Mouse (Mus musculus) liver, adult 2 months (tissue): ENCODE results near the gene Spata6. TPM values are rescaled to one million over a fixed set of nuclear protein-coding genes. Genes with fewer than 3 reads are reported as not detected.
A peak's percentile ranks its signal among the peaks of the same experiment; 100 is the strongest.

Source experiments
- DNase-seq: peaks from one replicate; pipeline ENCODE4 v3.0.0-alpha.2; 2011; ENCODE audit warnings: low read depth, low spot score; ENCODE audit errors: extremely low read depth
- H3K27ac ChIP-seq: fragments of 200-500 bp; replicated peaks from 2 replicates; pipeline ENCODE4 v1.5.1; 2012; ENCODE audit warnings: low read depth, mild to moderate bottlenecking, control low read depth, inconsistent platforms, low read length; ENCODE audit not compliant: insufficient read depth
- H3K27me3 ChIP-seq: fragments of 200-500 bp; 2 replicates; pipeline ENCODE4 v1.6.1; 2012; ENCODE audit warnings: mild to moderate bottlenecking, moderate library complexity, low read length, inconsistent platforms; ENCODE audit not compliant: control insufficient read depth, insufficient read depth
- H3K36me3 ChIP-seq: fragments of 200-500 bp; 2 replicates; pipeline ENCODE4 v1.6.1; 2012; ENCODE audit warnings: low read length, inconsistent platforms; ENCODE audit not compliant: control insufficient read depth, insufficient read depth
- H3K4me1 ChIP-seq: fragments of 200-500 bp; 2 replicates; pipeline ENCODE4 v1.6.1; 2011; ENCODE audit warnings: low read length; ENCODE audit not compliant: control insufficient read depth, insufficient read depth
- H3K4me3 ChIP-seq: fragments of 200-500 bp; 2 replicates; pipeline ENCODE4 v1.5.1; 2011; ENCODE audit warnings: low read depth, mild to moderate bottlenecking, control low read depth, low read length, moderate library complexity; ENCODE audit not compliant: insufficient read depth
- H3K79me2 ChIP-seq: fragments of 200-500 bp; 2 replicates; pipeline ENCODE4 v1.6.1; 2012; ENCODE audit warnings: inconsistent platforms, mild to moderate bottlenecking, low read length, moderate library complexity; ENCODE audit not compliant: control insufficient read depth, insufficient read depth
- H3K9ac ChIP-seq: fragments of 200-500 bp; 2 replicates; pipeline ENCODE4 v1.6.1; 2012; ENCODE audit warnings: low read depth, mild to moderate bottlenecking, control low read depth, inconsistent platforms, low read length
- CTCF ChIP-seq: fragments of 200-500 bp; IDR thresholded peaks from 2 replicates; pipeline ENCODE4 v1.5.1; 2011; ENCODE audit warnings: low read depth, low read length, control low read depth
- POLR2A ChIP-seq: fragments of 200-500 bp; IDR thresholded peaks from 2 replicates; pipeline ENCODE4 v1.6.1; 2011; ENCODE audit warnings: low read length, control low read depth; ENCODE audit not compliant: insufficient read depth; ENCODE audit errors: extremely low read depth
- WGBS: fragments of 180-500 bp; shearing (Covaris S2); methylation state at CpG from one replicate; pipeline ENCODE4 v1.1.7; 2018; 5-methylcytosine and 5-hydroxymethylcytosine counted together
- polyA plus RNA-seq: library from polyadenylated mRNA; depleted of rRNA; stranded (reverse); fragments of >200 nt; gene quantifications from 2 replicates; pipeline ENCODE4 v1.2.3, GENCODE M21; 2012
- total RNA-seq: library from RNA; depleted of rRNA; stranded (reverse); fragments of >200 nt; gene quantifications from 2 replicates; pipeline ENCODE4 v1.2.3, GENCODE M21; 2014

Spata6 gene
- total and polyA plus RNA-seq, 2 experiments: 1.8 to 2.5 TPM

DNA sequence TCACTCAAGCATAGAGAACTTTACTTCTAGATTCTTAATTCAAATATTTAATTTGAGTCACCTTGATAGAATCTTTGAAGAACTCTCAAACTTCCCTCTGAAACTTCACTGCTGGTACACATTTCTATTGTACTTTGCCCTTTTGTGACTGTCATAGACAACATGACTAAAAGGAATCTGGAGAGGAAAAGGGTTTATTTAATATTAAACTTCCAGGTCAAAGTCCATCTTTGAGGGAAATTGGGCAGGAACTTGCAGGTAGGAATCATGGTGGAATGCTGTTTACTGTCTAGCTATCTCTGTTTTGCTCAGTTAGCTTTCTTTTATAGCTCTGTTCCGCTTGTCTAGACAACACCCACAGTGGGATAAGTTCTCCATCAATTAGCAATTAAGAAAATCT, 17.8 kb downstream of the Spata6 start:
- H3K4me1 ChIP-seq: no peaks in the 10 kb centered on the region
- H3K27ac ChIP-seq: no peak overlapping the region
- peak; percentile 13 for DNase-seq
- H3K36me3 ChIP-seq: no peaks in the 10 kb centered on the region
- TF ChIP-seq CTCF: no peak
- no peak for TF ChIP-seq POLR2A
- no peaks in the 10 kb centered on the region for H3K79me2 ChIP-seq
- no peak overlapping the region for H3K4me3 ChIP-seq
- no peaks in the 10 kb centered on the region for H3K27me3 ChIP-seq
- H3K9ac ChIP-seq: no peak overlapping the region
- 97% methylated on average over 1 of the region's 1 CpGs for WGBS

- H3K27ac ChIP-seq: no peak overlapping the region
- H3K4me3 ChIP-seq: no peak overlapping the region
- no peaks in the 10 kb centered on the region for H3K27me3 ChIP-seq
- no peak for TF ChIP-seq CTCF
- TF ChIP-seq POLR2A: no peak
- DNase-seq: no peak
- 73% methylated on average over 4 of the region's 4 CpGs for WGBS
- H3K36me3 ChIP-seq: no peaks in the 10 kb centered on the region
- no peaks in the 10 kb centered on the region for H3K79me2 ChIP-seq
- H3K4me1 ChIP-seq: no peaks in the 10 kb centered on the region
- no peak overlapping the region for H3K9ac ChIP-seq
Observed at GRCm38 (mm10) chr4:111780533-111780932, 60.7 kb downstream of the Spata6 start.

DNA sequence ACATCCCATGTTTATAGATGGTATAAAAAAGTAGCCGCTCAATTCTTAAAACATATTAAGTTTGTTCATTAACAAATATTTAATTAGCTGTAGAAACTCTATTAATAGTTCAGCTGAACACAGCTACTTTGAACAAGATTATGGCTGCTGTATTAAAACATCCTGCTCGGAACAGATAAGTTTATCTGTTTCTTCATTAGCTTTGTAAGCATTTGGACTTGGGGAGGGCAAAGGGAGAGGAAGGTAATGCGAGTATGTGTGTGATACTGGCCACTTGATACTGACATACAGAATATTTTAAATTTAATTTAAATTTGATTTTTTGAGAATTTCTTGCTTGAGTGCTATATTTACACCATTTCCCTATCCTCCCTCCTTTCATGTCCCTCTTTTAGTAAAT, 80.1 kb downstream of the Spata6 start:
- no peak for DNase-seq
- Histone ChIP-seq H3K27ac (no peak overlapping the region), H3K36me3 (no peaks in the 10 kb centered on the region), H3K4me3 (no peak overlapping the region), H3K4me1 (no peaks in the 10 kb centered on the region), H3K9ac (no peak overlapping the region), H3K79me2 (no peaks in the 10 kb centered on the region), H3K27me3 (no peaks in the 10 kb centered on the region)
- WGBS: 72% methylated on average over 3 of the region's 3 CpGs
- TF ChIP-seq CTCF: no peak
- TF ChIP-seq POLR2A: no peak

- H3K9ac ChIP-seq: no peak overlapping the region
- TF ChIP-seq CTCF (no peak), POLR2A (no peak)
- no peaks in the 10 kb centered on the region for H3K79me2 ChIP-seq
- H3K27me3 ChIP-seq: no peaks in the 10 kb centered on the region
- H3K4me3 ChIP-seq: no peak overlapping the region
- WGBS: 86% methylated on average over 2 of the region's 2 CpGs
- DNase-seq: no peak
- H3K27ac ChIP-seq: no peak overlapping the region
- H3K4me1 ChIP-seq: no peaks in the 10 kb centered on the region
- no peaks in the 10 kb centered on the region for H3K36me3 ChIP-seq
Observed at GRCm38 (mm10) chr4:111803164-111803563, 83.4 kb downstream of the Spata6 start.

DNA sequence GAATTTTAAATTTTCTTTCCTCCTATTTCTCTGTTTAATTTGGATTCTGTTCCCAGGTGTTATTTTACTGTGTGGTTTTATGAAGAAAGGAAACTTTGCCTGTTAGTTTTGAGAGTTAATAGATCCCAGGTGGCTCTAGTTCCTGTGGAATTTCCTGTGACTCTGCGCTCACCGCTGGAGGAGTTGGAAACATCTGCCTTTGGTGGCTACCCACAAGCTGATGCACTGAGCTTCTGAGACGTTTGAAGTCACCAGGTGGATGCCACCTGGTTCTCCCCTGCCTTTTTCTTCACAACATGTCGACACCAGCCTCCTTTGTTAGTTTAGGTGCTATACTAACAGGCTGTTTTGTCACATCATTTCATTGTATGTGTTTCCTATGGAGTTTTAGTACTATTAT, 97.7 kb downstream of the Spata6 start:
- no peak for TF ChIP-seq POLR2A
- no peak for TF ChIP-seq CTCF
- H3K4me3 ChIP-seq: no peak overlapping the region
- WGBS: 59% methylated on average over 4 of the region's 4 CpGs
- H3K9ac ChIP-seq: no peak overlapping the region
- no peaks in the 10 kb centered on the region for H3K4me1 ChIP-seq
- no peaks in the 10 kb centered on the region for H3K27me3 ChIP-seq
- DNase-seq: no peak
- H3K27ac ChIP-seq: no peak overlapping the region
- no peaks in the 10 kb centered on the region for H3K79me2 ChIP-seq
- no peaks in the 10 kb centered on the region for H3K36me3 ChIP-seq

DNA sequence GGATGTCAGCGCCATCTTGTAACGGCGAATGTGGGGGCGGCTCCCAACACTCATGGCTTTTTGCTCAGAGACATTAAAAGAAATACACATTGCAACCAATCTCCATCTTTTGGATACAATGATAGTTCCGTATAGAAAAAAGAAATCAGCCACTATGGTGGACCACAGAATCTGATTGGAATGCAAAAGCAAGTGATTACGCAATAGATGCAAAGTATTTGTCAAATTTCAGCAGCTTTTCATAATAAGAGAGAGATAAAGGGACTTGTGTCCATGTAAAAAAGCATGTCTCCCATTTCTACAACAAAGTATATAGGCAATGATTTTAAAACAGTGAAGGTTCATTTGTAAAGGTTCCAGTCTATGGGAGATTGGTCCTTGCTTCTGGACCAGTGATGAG, 119.1 kb downstream of the Spata6 start:
- Histone ChIP-seq H3K4me3 (no peak overlapping the region), H3K9ac (no peak overlapping the region), H3K27me3 (no peaks in the 10 kb centered on the region), H3K27ac (no peak overlapping the region), H3K79me2 (no peaks in the 10 kb centered on the region), H3K4me1 (no peaks in the 10 kb centered on the region), H3K36me3 (no peaks in the 10 kb centered on the region)
- TF ChIP-seq CTCF (no peak), POLR2A (no peak)
- 95% methylated on average over 6 of the region's 6 CpGs for WGBS
- DNase-seq: no peak

GRCm38 (mm10) chr4:111852626-111853025, 132.8 kb downstream of the Spata6 start:
- TF ChIP-seq CTCF (no peak), POLR2A (no peak)
- H3K27me3 ChIP-seq: no peaks in the 10 kb centered on the region
- H3K4me1 ChIP-seq: no peaks in the 10 kb centered on the region
- DNase-seq: no peak
- no peak overlapping the region for H3K9ac ChIP-seq
- H3K4me3 ChIP-seq: no peak overlapping the region
- H3K79me2 ChIP-seq: no peaks in the 10 kb centered on the region
- H3K36me3 ChIP-seq: no peaks in the 10 kb centered on the region
- no peak overlapping the region for H3K27ac ChIP-seq
